Mouse (Mus musculus): ENCODE data around the gene Tmem132d. TPM values are rescaled to one million over a fixed set of nuclear protein-coding genes. Genes with fewer than 3 reads are reported as not detected.

Tmem132d gene
- polyA plus RNA-seq (2016; fragmentation: Nextera tagmentation; extraction: Ambion mirVana) = 0.28 and 0.37 TPM in 2 replicates

GRCm38 (mm10) chr5:128432916-128433315 lies at the start of gene Tmem132d:
Tmem132d (minus strand) TSS chr5:128433077.
- Histone ChIP-seq H3K27me3 (ENCODE audit: low read depth, poor library complexity, severe bottlenecking) (peaks cover 89% of the 10 kb centered on the region), H3K9me3 (replicated peaks) (no peaks in the 10 kb centered on the region), H3K4me1 (peaks cover 26% of the 10 kb centered on the region), H3K36me3 (no peaks in the 10 kb centered on the region), H3K4me3 (peak within 1 kb of the TSS; percentile 62), H3K27ac (replicated peaks) (no peak within 1 kb of the TSS; the same call in 1 of the 2 replicates)
- under 1% methylated on average over 40 of the region's 40 CpGs for WGBS
- DNase-seq (ENCODE audit: low spot score) = peak; percentile 39

DNA sequence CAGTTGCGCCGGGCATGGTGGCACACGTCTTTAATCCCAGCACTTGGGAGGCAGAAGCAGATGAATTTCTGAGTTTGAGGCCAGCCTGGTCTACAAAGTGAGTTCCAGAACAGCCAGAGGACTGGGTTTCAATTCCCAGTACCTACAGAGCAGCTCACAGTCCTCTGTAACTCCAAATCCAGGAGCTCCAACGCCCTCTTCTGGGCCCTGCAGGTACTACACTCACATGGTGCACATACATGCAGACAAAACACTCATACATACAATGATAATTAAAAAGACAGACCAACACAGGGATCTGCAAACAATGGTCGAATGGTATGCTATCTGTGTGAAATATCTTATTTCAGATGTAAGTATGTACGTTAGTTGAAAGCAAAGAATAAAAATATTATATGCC lies 47.9 kb upstream of the Tmem132d start:
- Histone ChIP-seq H3K9me3 (replicated peaks) (no peaks in the 10 kb centered on the region; the same call in 1 of the 2 replicates), H3K27me3 (ENCODE audit: low read depth, poor library complexity, severe bottlenecking) (peaks cover 12% of the 10 kb centered on the region), H3K4me3 (no peak overlapping the region), H3K27ac (replicated peaks) (no peak overlapping the region), H3K36me3 (no peaks in the 10 kb centered on the region), H3K4me1 (peaks cover 26% of the 10 kb centered on the region)
- DNase-seq (ENCODE audit: low spot score) = no peak
- WGBS = 86% methylated on average over 6 of the region's 6 CpGs

DNA sequence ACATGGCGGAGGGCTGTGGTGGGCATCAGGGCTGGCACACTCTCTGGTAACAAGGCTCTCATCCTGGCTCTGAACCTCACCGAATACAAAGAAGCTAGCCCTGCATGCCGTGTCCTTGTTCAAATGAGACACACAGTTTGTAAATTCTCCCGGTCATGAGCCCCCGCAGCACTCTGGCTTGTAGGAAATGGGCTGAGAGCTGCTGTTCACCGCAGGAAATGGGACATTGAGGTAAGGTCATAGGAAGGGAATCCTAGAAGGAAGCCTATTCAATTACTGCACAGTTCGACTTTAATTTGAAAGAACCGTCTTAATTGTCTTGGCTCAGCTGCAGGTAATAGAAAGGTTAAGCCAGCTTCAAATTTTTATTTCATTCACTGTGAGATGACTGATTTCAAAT lies 42.5 kb upstream of the Tmem132d start:
- H3K9me3 ChIP-seq (replicated peaks) = no peaks in the 10 kb centered on the region; the same call in 1 of the 2 replicates
- H3K36me3 ChIP-seq = no peaks in the 10 kb centered on the region
- no peak for DNase-seq (ENCODE audit: low spot score)
- H3K4me3 ChIP-seq = no peak overlapping the region
- no peak overlapping the region for H3K27ac ChIP-seq (replicated peaks)
- no peaks in the 10 kb centered on the region for H3K27me3 ChIP-seq (ENCODE audit: low read depth, poor library complexity, severe bottlenecking)
- peaks cover 4% of the 10 kb centered on the region for H3K4me1 ChIP-seq
- 92% methylated on average over 8 of the region's 8 CpGs for whole genome bisulfite sequencing

DNA sequence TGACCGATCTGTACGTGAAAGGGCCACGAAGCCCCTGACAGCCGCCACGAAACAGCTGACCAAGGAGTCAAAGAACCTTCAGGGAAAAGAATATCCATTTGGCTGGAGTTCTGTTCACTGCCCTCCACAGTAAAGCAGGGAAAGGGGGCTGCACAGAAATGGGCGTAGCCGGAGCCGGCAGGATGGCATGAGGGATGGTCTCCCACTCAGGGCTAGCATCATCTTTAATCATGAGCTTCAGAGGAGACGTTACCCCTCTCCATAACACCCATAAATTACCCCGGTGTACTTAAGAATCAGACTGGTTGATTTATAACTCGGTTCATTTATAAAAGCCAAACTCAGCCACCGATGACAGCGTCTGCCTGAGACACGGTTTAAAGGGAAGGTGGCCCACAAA lies 36.9 kb upstream of the Tmem132d start:
- WGBS = 89% methylated on average over 14 of the region's 14 CpGs
- DNase-seq (ENCODE audit: low spot score) = no peak
- no peaks in the 10 kb centered on the region for H3K27me3 ChIP-seq (ENCODE audit: low read depth, poor library complexity, severe bottlenecking)
- H3K9me3 ChIP-seq (replicated peaks) = no peaks in the 10 kb centered on the region
- no peak overlapping the region for H3K4me3 ChIP-seq
- H3K36me3 ChIP-seq = no peaks in the 10 kb centered on the region
- peaks cover 8% of the 10 kb centered on the region for H3K4me1 ChIP-seq
- no peak overlapping the region for H3K27ac ChIP-seq (replicated peaks)

DNA sequence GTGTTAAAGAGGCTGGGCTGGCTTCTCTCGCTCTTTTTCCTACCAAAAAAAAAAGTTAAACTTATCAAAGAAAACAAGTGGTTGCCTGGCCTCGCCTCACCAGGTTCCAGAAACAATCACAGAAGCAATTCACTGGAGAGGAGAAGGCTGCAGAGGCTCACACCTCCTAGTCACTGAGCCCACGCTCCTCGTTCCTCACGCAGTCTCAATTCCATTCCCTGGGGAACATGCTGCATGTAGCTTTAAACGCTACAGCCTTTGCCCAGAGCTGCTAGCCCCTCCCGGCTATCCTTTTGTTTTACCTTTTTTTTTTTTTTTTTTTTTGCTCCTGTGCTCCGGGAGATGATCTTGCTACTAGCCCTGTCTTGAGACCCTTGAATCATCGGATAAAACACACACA lies 31.6 kb upstream of the Tmem132d start:
- Histone ChIP-seq H3K4me3 (no peak overlapping the region), H3K9me3 (replicated peaks) (no peaks in the 10 kb centered on the region), H3K36me3 (no peaks in the 10 kb centered on the region), H3K27me3 (ENCODE audit: low read depth, poor library complexity, severe bottlenecking) (no peaks in the 10 kb centered on the region), H3K4me1 (peaks cover 17% of the 10 kb centered on the region), H3K27ac (replicated peaks) (no peak overlapping the region)
- WGBS = 17% methylated on average over 9 of the region's 9 CpGs
- no peak for DNase-seq (ENCODE audit: low spot score)

GRCm38 (mm10) chr5:128460605-128461004 lies 27.7 kb upstream of the Tmem132d start:
- Histone ChIP-seq H3K4me3 (no peak overlapping the region), H3K9me3 (replicated peaks) (no peaks in the 10 kb centered on the region), H3K27ac (replicated peaks) (no peak overlapping the region), H3K36me3 (no peaks in the 10 kb centered on the region), H3K27me3 (ENCODE audit: low read depth, poor library complexity, severe bottlenecking) (no peaks in the 10 kb centered on the region), H3K4me1 (peaks cover 17% of the 10 kb centered on the region)
- no peak for DNase-seq (ENCODE audit: low spot score)
- 46% methylated on average over 3 of the region's 3 CpGs for WGBS

- no peak for DNase-seq (ENCODE audit: low spot score)
- Histone ChIP-seq H3K9me3 (replicated peaks) (no peaks in the 10 kb centered on the region), H3K27ac (replicated peaks) (no peak overlapping the region), H3K4me3 (no peak overlapping the region), H3K27me3 (ENCODE audit: low read depth, poor library complexity, severe bottlenecking) (no peaks in the 10 kb centered on the region; the same call in 1 of the 2 replicates), H3K4me1 (peaks cover 12% of the 10 kb centered on the region; the same call in 1 of the 2 replicates), H3K36me3 (no peaks in the 10 kb centered on the region)
- 84% methylated on average over 12 of the region's 12 CpGs for WGBS
Measured at GRCm38 (mm10) chr5:128455732-128456131, 22.9 kb upstream of the Tmem132d start.

GRCm38 (mm10) chr5:128452196-128452595 lies 19.3 kb upstream of the Tmem132d start:
- 30% methylated on average over 6 of the region's 6 CpGs for WGBS
- Histone ChIP-seq H3K27me3 (ENCODE audit: low read depth, poor library complexity, severe bottlenecking) (no peaks in the 10 kb centered on the region; the same call in 1 of the 2 replicates), H3K9me3 (replicated peaks) (no peaks in the 10 kb centered on the region), H3K4me3 (no peak overlapping the region), H3K36me3 (no peaks in the 10 kb centered on the region), H3K27ac (replicated peaks) (no peak overlapping the region), H3K4me1 (peaks cover 12% of the 10 kb centered on the region; the same call in 1 of the 2 replicates)
- no peak for DNase-seq (ENCODE audit: low spot score)

GRCm38 (mm10) chr5:128450808-128451207 lies 17.9 kb upstream of the Tmem132d start:
- Histone ChIP-seq H3K4me3 (no peak overlapping the region), H3K27ac (replicated peaks) (no peak overlapping the region), H3K27me3 (ENCODE audit: low read depth, poor library complexity, severe bottlenecking) (peaks cover 10% of the 10 kb centered on the region), H3K36me3 (no peaks in the 10 kb centered on the region), H3K4me1 (peaks cover 12% of the 10 kb centered on the region; the same call in 1 of the 2 replicates), H3K9me3 (replicated peaks) (no peaks in the 10 kb centered on the region)
- WGBS = 73% methylated on average over 3 of the region's 3 CpGs
- DNase-seq (ENCODE audit: low spot score) = no peak

DNA sequence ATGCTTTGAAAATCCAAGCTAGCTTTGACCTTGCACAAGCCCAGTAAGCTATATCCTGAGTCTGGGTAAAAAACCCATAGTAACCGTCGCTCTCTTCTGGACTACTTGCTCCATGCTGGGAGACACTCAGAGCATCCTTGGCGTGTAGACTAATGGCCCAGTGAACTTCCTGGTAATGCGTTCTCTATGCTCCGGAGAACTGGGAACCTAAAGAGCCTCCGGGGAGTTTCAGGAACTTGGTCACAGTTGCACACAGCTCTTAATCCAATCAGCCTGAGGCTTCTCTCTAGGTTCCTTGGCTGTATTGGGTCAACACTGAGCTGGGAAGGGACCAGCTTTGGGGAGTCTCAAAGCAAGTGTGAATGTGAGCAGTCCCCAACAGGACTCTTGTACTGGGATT lies 12.0 kb upstream of the Tmem132d start:
- Histone ChIP-seq H3K27me3 (ENCODE audit: low read depth, poor library complexity, severe bottlenecking) (peaks cover 62% of the 10 kb centered on the region), H3K27ac (replicated peaks) (no peak overlapping the region), H3K36me3 (no peaks in the 10 kb centered on the region), H3K9me3 (replicated peaks) (no peaks in the 10 kb centered on the region), H3K4me3 (no peak overlapping the region), H3K4me1 (peaks cover 39% of the 10 kb centered on the region)
- no peak for DNase-seq (ENCODE audit: low spot score)
- 16% methylated on average over 6 of the region's 6 CpGs for WGBS

DNA sequence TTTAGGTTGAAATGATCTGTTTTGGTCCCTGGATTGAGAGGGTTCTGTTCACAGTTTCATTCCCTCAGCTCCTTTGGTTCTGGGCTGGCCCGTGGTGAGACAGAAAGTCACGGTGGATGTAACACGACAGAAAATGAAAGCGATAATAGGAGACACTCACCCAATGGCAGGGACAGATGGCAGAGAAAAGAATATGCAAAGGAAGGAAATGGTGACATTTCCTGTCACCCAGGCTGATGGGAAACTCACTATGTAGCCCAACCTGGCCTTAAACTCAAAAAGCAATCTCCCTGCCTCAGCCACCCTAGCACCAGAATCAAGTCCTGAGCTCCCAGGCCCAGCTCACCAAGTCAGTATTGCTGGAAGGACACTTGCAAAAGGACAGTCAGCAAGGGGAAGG lies 11.0 kb upstream of the Tmem132d start:
- peaks cover 39% of the 10 kb centered on the region for H3K4me1 ChIP-seq
- 43% methylated on average over 4 of the region's 4 CpGs for WGBS
- H3K27ac ChIP-seq (replicated peaks) = no peak overlapping the region
- H3K27me3 ChIP-seq (ENCODE audit: low read depth, poor library complexity, severe bottlenecking) = peaks cover 69% of the 10 kb centered on the region
- no peak for DNase-seq (ENCODE audit: low spot score)
- H3K4me3 ChIP-seq = peak overlapping the region; percentile 43
- no peaks in the 10 kb centered on the region for H3K9me3 ChIP-seq (replicated peaks)
- H3K36me3 ChIP-seq = no peaks in the 10 kb centered on the region

GRCm38 (mm10) chr5:128441121-128441520 lies 8.2 kb upstream of the Tmem132d start:
- H3K4me1 ChIP-seq = peaks cover 39% of the 10 kb centered on the region
- no peaks in the 10 kb centered on the region for H3K9me3 ChIP-seq (replicated peaks)
- WGBS = 11% methylated on average over 5 of the region's 5 CpGs
- peaks cover 89% of the 10 kb centered on the region for H3K27me3 ChIP-seq (ENCODE audit: low read depth, poor library complexity, severe bottlenecking)
- H3K36me3 ChIP-seq = no peaks in the 10 kb centered on the region
- H3K27ac ChIP-seq (replicated peaks) = no peak overlapping the region
- DNase-seq (ENCODE audit: low spot score) = no peak
- no peak overlapping the region for H3K4me3 ChIP-seq

- no peaks in the 10 kb centered on the region for H3K36me3 ChIP-seq
- WGBS = 1% methylated on average over 5 of the region's 5 CpGs
- H3K4me1 ChIP-seq = peaks cover 35% of the 10 kb centered on the region
- no peaks in the 10 kb centered on the region for H3K9me3 ChIP-seq (replicated peaks)
- DNase-seq (ENCODE audit: low spot score) = peak; percentile 78
- H3K27ac ChIP-seq (replicated peaks) = no peak overlapping the region
- no peak overlapping the region for H3K4me3 ChIP-seq
- H3K27me3 ChIP-seq (ENCODE audit: low read depth, poor library complexity, severe bottlenecking) = peaks cover 87% of the 10 kb centered on the region
Measured at GRCm38 (mm10) chr5:128439828-128440227, 7.0 kb upstream of the Tmem132d start.

GRCm38 (mm10) chr5:128438078-128438477 lies 5.2 kb upstream of the Tmem132d start:
- Histone ChIP-seq H3K36me3 (no peaks in the 10 kb centered on the region), H3K4me3 (no peak overlapping the region), H3K4me1 (peaks cover 28% of the 10 kb centered on the region), H3K27ac (replicated peaks) (no peak overlapping the region), H3K9me3 (replicated peaks) (no peaks in the 10 kb centered on the region), H3K27me3 (ENCODE audit: low read depth, poor library complexity, severe bottlenecking) (peaks cover 87% of the 10 kb centered on the region)
- 86% methylated on average over 16 of the region's 16 CpGs for WGBS
- DNase-seq (ENCODE audit: low spot score) = no peak
